Mouse (Mus musculus) left cerebral cortex, postnatal 10 days (tissue): Measurements from ENCODE around the gene Pigb. TPM values are rescaled to one million over a fixed set of nuclear protein-coding genes. Genes with fewer than 3 reads are reported as not detected.

Experiments
- DNase-seq, 2 experiments: peaks; one replicate each; pipeline ENCODE4 v3.0.0; 2021 to 2022; ENCODE audit warnings: low spot score in 2 of 2, mixed read lengths in 1 of 2; ENCODE audit errors: extremely low spot score in 1 of 2
- intact Hi-C: fragments of 180-260 bp; cut with DNase I; formaldehyde crosslinking; loops from one replicate; pipeline ENCODE4 v1.15.1; 2025
- microRNA-seq: library from miRNA; unstranded; fragments of <30 nt; microRNA quantifications from one replicate; pipeline ENCODE4 v1.2.0, GENCODE M21; 2022
- total RNA-seq, 2 experiments: library from RNA; stranded (reverse); gene quantifications; 2 replicates each; pipeline ENCODE4 v1.2.3; 2021

The Pigb gene
- total RNA-seq, 2 experiments from 2014 or later, result 15.0 to 16.6 TPM

DNA sequence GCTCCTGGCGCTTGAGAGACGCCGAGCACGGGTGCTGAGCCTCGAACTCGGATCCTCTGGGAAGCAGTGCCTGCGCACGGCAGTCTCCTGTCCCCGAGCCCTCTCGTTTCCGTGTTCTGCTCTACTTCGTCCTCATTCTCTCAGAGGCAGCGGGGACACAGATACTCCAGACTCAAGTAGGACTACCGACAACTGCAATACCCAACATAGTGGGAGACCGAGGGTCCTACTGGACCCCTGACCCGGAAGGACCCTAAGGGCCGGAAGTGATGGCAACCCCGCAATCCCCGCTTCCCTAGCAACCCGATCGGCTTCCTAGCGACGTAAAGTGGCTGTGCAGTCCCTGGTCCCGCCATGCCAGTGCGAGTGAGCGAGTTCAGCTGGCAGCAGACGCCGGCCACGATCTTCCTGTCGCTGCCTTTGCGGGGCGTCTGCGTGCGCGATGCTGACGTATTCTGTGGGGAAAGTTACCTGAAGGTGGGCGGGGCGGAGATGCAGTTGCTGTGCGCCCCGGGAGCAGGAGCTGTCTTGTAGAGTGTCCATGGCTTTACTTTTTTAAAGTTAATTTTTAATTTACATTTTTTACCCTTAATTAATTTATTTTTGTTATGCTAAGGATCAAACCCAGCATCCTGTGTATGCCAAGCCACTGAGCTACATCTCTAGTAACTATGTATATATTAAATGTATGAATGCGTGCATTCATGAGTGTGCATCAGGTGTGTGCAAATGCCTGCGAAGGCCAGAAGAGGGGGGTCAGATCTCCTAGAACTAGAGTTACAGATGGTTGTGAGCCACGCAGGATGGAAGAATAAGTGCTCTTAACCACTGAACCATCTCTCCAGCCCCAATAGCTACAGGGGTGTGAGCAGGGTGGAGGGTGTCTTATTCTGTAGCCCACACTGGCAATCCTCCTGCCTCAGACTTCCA is 81.4 kb downstream of the Pigb start, which contains the start of the genes Dyx1c1 and Gm44503:
Gene Dyx1c1, plus strand, starts transcription at position 265 of the 930 bp plus-strand sequence.
Gene Gm44503, plus strand, starts transcription at position 332 of the 930 bp plus-strand sequence.
- DNase-seq, result peak; percentile 75 to 89
- intact Hi-C loops, result no loop called here

Small RNAs within 50 kb of the gene (microRNA-seq; reads per million reads assigned to microRNA genes)
- not detected for gene Gm27353

Other genes starting within 250 kb of the Pigb start
- under 1 TPM; 0.63 to 0.66 TPM for gene Prtg, start 233.5 kb downstream of the Pigb start, total RNA-seq
- gene Pygo1, start 114.7 kb downstream of the Pigb start, total RNA-seq, result 10 to 100 TPM; 13.9 to 14.1 TPM
- gene Dyx1c1, start 81.6 kb downstream of the Pigb start, total RNA-seq, result 1 to 10 TPM; 2.0 TPM
- gene Gm44503, start 81.5 kb downstream of the Pigb start, total RNA-seq, result not detected
- 1 to 10 TPM; 5.2 to 7.6 TPM for gene Ccpg1os, start 55.0 kb downstream of the Pigb start, total RNA-seq
- gene Ccpg1, start 54.9 kb downstream of the Pigb start, total RNA-seq, result 10 to 100 TPM; 83.8 to 85.7 TPM
- 1 to 10 TPM; 5.5 to 7.1 TPM for gene Rab27a, start 4.5 kb upstream of the Pigb start, total RNA-seq
- 1 to 10 TPM in 1 of 2 experiments, under 1 TPM in 1; 0.81 to 1.4 TPM for gene Khdc3, start 61.5 kb upstream of the Pigb start, total RNA-seq
- not detected for gene Gm20509, start 62.1 kb upstream of the Pigb start, total RNA-seq
- 10 to 100 TPM; 58.4 to 59.7 TPM for gene Rsl24d1, start 73.0 kb upstream of the Pigb start, total RNA-seq